Mouse (Mus musculus): ENCODE results near the gene Aym1. TPM values are rescaled to one million over a fixed set of nuclear protein-coding genes. Genes with fewer than 3 reads are reported as not detected.
A peak's percentile ranks its signal among the peaks of the same experiment; 100 is the strongest.

Aym1 gene
- total RNA-seq, 1 experiment = not detected

GRCm38 (mm10) chr5:113376292-113376691, 19.2 kb downstream of the Aym1 start:
- peaks cover 7 to 11% of the 10 kb centered on the region in 2 experiments; a peak in 2 of 4 replicates for H3K4me1 ChIP-seq (ENCODE audit: control insufficient read depth in 2 of 2, insufficient read depth in 2 of 2, low read length in 2 of 2, poor library complexity in 1 of 2)
- TF ChIP-seq ZNF384 (IDR thresholded peaks at IDR 0.05; ENCODE audit: low read depth, low read length) (no peak), HCFC1 (IDR thresholded peaks at IDR 0.05; ENCODE audit: borderline replicate concordance, insufficient read depth, low read length) (no peak), ZC3H11A (IDR thresholded peaks at IDR 0.05; ENCODE audit: borderline replicate concordance, low read depth, low read length) (no peak), CHD2 (IDR thresholded peaks at IDR 0.05; ENCODE audit: low read depth, low read length) (no peak), MAFK (IDR thresholded peaks at IDR 0.05; ENCODE audit: insufficient read depth, low read depth, low read length) (no peak)
- no peaks in the 10 kb centered on the region for H3K9me3 ChIP-seq (ENCODE audit: control insufficient read depth, insufficient read depth, low read depth, low read length)
- no peak for DNase-seq (ENCODE audit: low read depth, low spot score)
- in situ Hi-C loops (cut with MboI; ENCODE audit: low sequenced_read_pairs in 2 of 2, unreplicated experiment in 2 of 2) = loop anchor here (10.0 kb wide), 2 partner anchors 109 to 349 kb away; partner anchors contain the start of gene 1700069L16Rik (in 2 of the 2)
- H3K9ac ChIP-seq (ENCODE audit: insufficient read depth, low read depth, low read length, poor library complexity, severe bottlenecking) = no peak overlapping the region
- no peaks in the 10 kb centered on the region for H3K36me3 ChIP-seq (ENCODE audit: control insufficient read depth, insufficient read depth, low read length, poor library complexity, severe bottlenecking)
- no peak overlapping the region for H3K27ac ChIP-seq (ENCODE audit: insufficient read depth, low read depth, low read length, poor library complexity, severe bottlenecking)
- H3K4me3 ChIP-seq (ENCODE audit: insufficient read depth in 1 of 2, low read depth in 1 of 2, low read length in 2 of 2, poor library complexity in 1 of 2, severe bottlenecking in 1 of 2) = no peak overlapping the region

GRCm38 (mm10) chr5:113379416-113379815, 22.3 kb downstream of the Aym1 start:
- no peak overlapping the region for H3K9ac ChIP-seq (ENCODE audit: insufficient read depth, low read depth, low read length, poor library complexity, severe bottlenecking)
- in situ Hi-C loops (cut with MboI; ENCODE audit: low sequenced_read_pairs in 2 of 2, unreplicated experiment in 2 of 2) = loop anchor here (10.0 kb wide), 2 partner anchors 105 to 345 kb away; partner anchors contain the start of gene 1700069L16Rik (in 2 of the 2)
- no peak overlapping the region for H3K4me3 ChIP-seq (ENCODE audit: insufficient read depth in 1 of 2, low read depth in 1 of 2, low read length in 2 of 2, poor library complexity in 1 of 2, severe bottlenecking in 1 of 2)
- TF ChIP-seq CHD2 (IDR thresholded peaks at IDR 0.05; ENCODE audit: low read depth, low read length) = no peak
- TF ChIP-seq ZNF384 (IDR thresholded peaks at IDR 0.05; ENCODE audit: low read depth, low read length) = no peak
- no peak for TF ChIP-seq HCFC1 (IDR thresholded peaks at IDR 0.05; ENCODE audit: borderline replicate concordance, insufficient read depth, low read length)
- no peak for TF ChIP-seq MAFK (IDR thresholded peaks at IDR 0.05; ENCODE audit: insufficient read depth, low read depth, low read length)
- TF ChIP-seq ZC3H11A (IDR thresholded peaks at IDR 0.05; ENCODE audit: borderline replicate concordance, low read depth, low read length) = no peak
- H3K4me1 ChIP-seq (ENCODE audit: control insufficient read depth in 2 of 2, insufficient read depth in 2 of 2, low read length in 2 of 2, poor library complexity in 1 of 2) = peaks cover 7 to 20% of the 10 kb centered on the region in 2 experiments; a peak in 2 of 4 replicates
- no peaks in the 10 kb centered on the region for H3K9me3 ChIP-seq (ENCODE audit: control insufficient read depth, insufficient read depth, low read depth, low read length)
- no peak for DNase-seq (ENCODE audit: low read depth, low spot score)
- no peak overlapping the region for H3K27ac ChIP-seq (ENCODE audit: insufficient read depth, low read depth, low read length, poor library complexity, severe bottlenecking)
- H3K36me3 ChIP-seq (ENCODE audit: control insufficient read depth, insufficient read depth, low read length, poor library complexity, severe bottlenecking) = no peaks in the 10 kb centered on the region

GRCm38 (mm10) chr5:113380553-113380952, 23.5 kb downstream of the Aym1 start:
- H3K4me3 ChIP-seq (ENCODE audit: insufficient read depth in 1 of 2, low read depth in 1 of 2, low read length in 2 of 2, poor library complexity in 1 of 2, severe bottlenecking in 1 of 2) = no peak overlapping the region
- H3K27ac ChIP-seq (ENCODE audit: insufficient read depth, low read depth, low read length, poor library complexity, severe bottlenecking) = no peak overlapping the region
- H3K9me3 ChIP-seq (ENCODE audit: control insufficient read depth, insufficient read depth, low read depth, low read length) = no peaks in the 10 kb centered on the region
- H3K9ac ChIP-seq (ENCODE audit: insufficient read depth, low read depth, low read length, poor library complexity, severe bottlenecking) = no peak overlapping the region
- peaks cover 6 to 16% of the 10 kb centered on the region in 2 experiments; a peak in 2 of 4 replicates for H3K4me1 ChIP-seq (ENCODE audit: control insufficient read depth in 2 of 2, insufficient read depth in 2 of 2, low read length in 2 of 2, poor library complexity in 1 of 2)
- TF ChIP-seq ZNF384 (IDR thresholded peaks at IDR 0.05; ENCODE audit: low read depth, low read length) (no peak), CHD2 (IDR thresholded peaks at IDR 0.05; ENCODE audit: low read depth, low read length) (no peak), MAFK (IDR thresholded peaks at IDR 0.05; ENCODE audit: insufficient read depth, low read depth, low read length) (no peak), ZC3H11A (IDR thresholded peaks at IDR 0.05; ENCODE audit: borderline replicate concordance, low read depth, low read length) (no peak), HCFC1 (IDR thresholded peaks at IDR 0.05; ENCODE audit: borderline replicate concordance, insufficient read depth, low read length) (no peak)
- no peaks in the 10 kb centered on the region for H3K36me3 ChIP-seq (ENCODE audit: control insufficient read depth, insufficient read depth, low read length, poor library complexity, severe bottlenecking)
- DNase-seq (ENCODE audit: low read depth, low spot score) = no peak
- in situ Hi-C loops (cut with MboI; ENCODE audit: low sequenced_read_pairs in 2 of 2, unreplicated experiment in 2 of 2) = no loop called here

GRCm38 (mm10) chr5:113382580-113382979, 25.5 kb downstream of the Aym1 start:
- H3K36me3 ChIP-seq (ENCODE audit: control insufficient read depth, insufficient read depth, low read length, poor library complexity, severe bottlenecking) = no peaks in the 10 kb centered on the region
- H3K4me1 ChIP-seq (ENCODE audit: control insufficient read depth in 2 of 2, insufficient read depth in 2 of 2, low read length in 2 of 2, poor library complexity in 1 of 2) = peaks cover 4 to 16% of the 10 kb centered on the region in 2 experiments; a peak in 1 of 4 replicates
- no peak overlapping the region for H3K27ac ChIP-seq (ENCODE audit: insufficient read depth, low read depth, low read length, poor library complexity, severe bottlenecking)
- no peak overlapping the region for H3K9ac ChIP-seq (ENCODE audit: insufficient read depth, low read depth, low read length, poor library complexity, severe bottlenecking)
- DNase-seq (ENCODE audit: low read depth, low spot score) = peak; percentile 43
- TF ChIP-seq ZNF384 (IDR thresholded peaks at IDR 0.05; ENCODE audit: low read depth, low read length) = no peak
- no peak overlapping the region for H3K4me3 ChIP-seq (ENCODE audit: insufficient read depth in 1 of 2, low read depth in 1 of 2, low read length in 2 of 2, poor library complexity in 1 of 2, severe bottlenecking in 1 of 2)
- in situ Hi-C loops (cut with MboI; ENCODE audit: low sequenced_read_pairs in 2 of 2, unreplicated experiment in 2 of 2) = no loop called here
- no peaks in the 10 kb centered on the region for H3K9me3 ChIP-seq (ENCODE audit: control insufficient read depth, insufficient read depth, low read depth, low read length)

DNA sequence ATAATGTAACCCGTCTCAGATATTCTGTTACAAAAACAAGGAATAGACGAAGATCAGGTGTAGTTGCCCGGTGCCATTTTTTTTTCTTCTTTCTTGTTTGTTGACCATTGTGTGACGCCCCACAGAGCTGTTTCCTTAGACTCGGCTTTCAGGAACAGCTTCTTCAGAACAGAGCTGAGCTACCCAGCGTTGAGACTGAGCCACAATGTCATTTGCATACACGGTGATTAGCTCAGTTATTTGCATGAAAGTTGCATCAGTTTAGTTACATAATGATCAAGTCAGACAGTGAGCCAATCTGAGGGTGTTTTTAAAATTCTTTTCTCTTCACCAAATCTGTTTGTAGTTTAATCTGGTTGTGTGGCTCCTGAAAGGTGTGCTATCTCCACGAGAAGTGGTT, 36.7 kb downstream of the Aym1 start:
- no peak for DNase-seq (ENCODE audit: low read depth, low spot score)
- H3K4me3 ChIP-seq (ENCODE audit: insufficient read depth in 1 of 2, low read depth in 1 of 2, low read length in 2 of 2, poor library complexity in 1 of 2, severe bottlenecking in 1 of 2) = no peak overlapping the region
- H3K36me3 ChIP-seq (ENCODE audit: control insufficient read depth, insufficient read depth, low read length, poor library complexity, severe bottlenecking) = no peaks in the 10 kb centered on the region
- H3K9me3 ChIP-seq (ENCODE audit: control insufficient read depth, insufficient read depth, low read depth, low read length) = no peaks in the 10 kb centered on the region
- peaks cover 4 to 17% of the 10 kb centered on the region in 2 experiments; a peak in 1 of 4 replicates for H3K4me1 ChIP-seq (ENCODE audit: control insufficient read depth in 2 of 2, insufficient read depth in 2 of 2, low read length in 2 of 2, poor library complexity in 1 of 2)
- TF ChIP-seq MAFK (IDR thresholded peaks at IDR 0.05; ENCODE audit: insufficient read depth, low read depth, low read length) (no peak), ZC3H11A (IDR thresholded peaks at IDR 0.05; ENCODE audit: borderline replicate concordance, low read depth, low read length) (no peak), HCFC1 (IDR thresholded peaks at IDR 0.05; ENCODE audit: borderline replicate concordance, insufficient read depth, low read length) (no peak), CHD2 (IDR thresholded peaks at IDR 0.05; ENCODE audit: low read depth, low read length) (no peak), ZNF384 (IDR thresholded peaks at IDR 0.05; ENCODE audit: low read depth, low read length) (no peak)
- no peak overlapping the region for H3K27ac ChIP-seq (ENCODE audit: insufficient read depth, low read depth, low read length, poor library complexity, severe bottlenecking)
- no peak overlapping the region for H3K9ac ChIP-seq (ENCODE audit: insufficient read depth, low read depth, low read length, poor library complexity, severe bottlenecking)
- in situ Hi-C loops (cut with MboI; ENCODE audit: low sequenced_read_pairs in 2 of 2, unreplicated experiment in 2 of 2) = no loop called here
